Mouse (Mus musculus) CH12.LX (cell line): ENCODE measurements at regions not wholly inside any gene's neighbourhood (a gene's known extent, or its start where the extent isn't known, plus 50 kb on each side); places are given as distances from the start of the nearest gene placed in this dataset.
A peak's percentile ranks its signal among the peaks of the same experiment; 100 is the strongest.

ENCODE experiments used
- DNase-seq: peaks from one replicate; pipeline ENCODE4 v3.0.0-alpha.2; 2013; ENCODE audit errors: extremely low read depth
- H3K27ac ChIP-seq: 2 replicates; pipeline ENCODE4 v1.5.1; 2012; ENCODE audit warnings: low read depth, mild to moderate bottlenecking, control low read depth, moderate library complexity; ENCODE audit not compliant: insufficient read depth
- H3K27me3 ChIP-seq: replicated peaks from 2 replicates; pipeline ENCODE3; 2012; ENCODE audit warnings: inconsistent platforms
- H3K36me3 ChIP-seq, 2 experiments: replicated peaks in 1 of 2; 2 replicates each; pipeline versions ENCODE3 to v1.6.1; 2012; ENCODE audit warnings: inconsistent platforms in 1 of 2, low read length in 1 of 2, mild to moderate bottlenecking in 1 of 2, mixed read lengths in 1 of 2, moderate library complexity in 1 of 2; ENCODE audit not compliant: control insufficient read depth in 1 of 2, insufficient read depth in 1 of 2
- H3K4me1 ChIP-seq, 2 experiments: 2 replicates each; pipeline ENCODE4 v1.6.1; 2012; ENCODE audit warnings: inconsistent platforms in 1 of 2, moderate library complexity in 1 of 2; ENCODE audit not compliant: insufficient read depth in 2 of 2, control insufficient read depth in 1 of 2
- H3K4me2 ChIP-seq: 2 replicates; pipeline ENCODE4 v1.6.1; 2012; ENCODE audit warnings: low read depth, mild to moderate bottlenecking, control low read depth; ENCODE audit not compliant: poor library complexity, insufficient read depth, severe bottlenecking
- H3K4me3 ChIP-seq, 3 experiments: fragments of 150-350 bp in 1 of 3; sonication (generic) in 1 of 3; replicated peaks in 1 of 3; 2 replicates each; pipeline versions ENCODE3 to v1.5.1; 2011 to 2012; ENCODE audit warnings: low read depth in 2 of 3, low read length in 2 of 3, mild to moderate bottlenecking in 2 of 3, moderate library complexity in 2 of 3, control low read depth in 1 of 3, improper control_type of control experiment in 1 of 3, inconsistent platforms in 1 of 3, mixed read lengths in 1 of 3; ENCODE audit not compliant: poor library complexity in 1 of 3
- H3K79me2 ChIP-seq: replicated peaks from 2 replicates; pipeline ENCODE4 v1.6.1; 2012; ENCODE audit warnings: mild to moderate bottlenecking, moderate library complexity; ENCODE audit not compliant: control insufficient read depth, poor library complexity, insufficient read depth, severe bottlenecking; ENCODE audit errors: extremely low read depth
- H3K9ac ChIP-seq: 2 replicates; pipeline ENCODE4 v1.6.1; 2012; ENCODE audit warnings: low read depth, mild to moderate bottlenecking, control low read depth, moderate library complexity; ENCODE audit not compliant: insufficient read depth
- H3K9me3 ChIP-seq: replicated peaks from 2 replicates; pipeline ENCODE3; 2012; ENCODE audit warnings: low read length, inconsistent platforms, mixed read lengths
- BHLHE40 ChIP-seq: IDR thresholded peaks from 2 replicates; pipeline ENCODE4 v1.6.1; 2011; ENCODE audit warnings: mild to moderate bottlenecking, low read depth, low read length, improper control_type of control experiment
- CHD1 ChIP-seq: IDR thresholded peaks from 2 replicates; pipeline ENCODE4 v1.6.1; 2012; ENCODE audit warnings: low read depth, low read length, improper control_type of control experiment, inconsistent platforms
- CHD2 ChIP-seq: IDR thresholded peaks from 2 replicates; pipeline ENCODE4 v1.6.1; 2011; ENCODE audit warnings: low read length, improper control_type of control experiment
- CTCF ChIP-seq, 2 experiments: IDR thresholded peaks in 1 of 2; conservative IDR thresholded peaks in 1 of 2; 2 replicates each; pipeline ENCODE4 v1.5.1; 2011 to 2012; ENCODE audit warnings: low read depth in 2 of 2, low read length in 2 of 2, improper control_type of control experiment in 1 of 2, inconsistent platforms in 1 of 2, mild to moderate bottlenecking in 1 of 2, moderate library complexity in 1 of 2
- E2F4 ChIP-seq: IDR thresholded peaks from 2 replicates; pipeline ENCODE4 v1.6.1; 2011; ENCODE audit warnings: low read depth, low read length, improper control_type of control experiment; ENCODE audit not compliant: insufficient replicate concordance
- ETS1 ChIP-seq: conservative IDR thresholded peaks from 2 replicates; pipeline ENCODE4 v1.6.1; 2012; ENCODE audit warnings: low read depth, mild to moderate bottlenecking, inconsistent platforms, low read length, improper control_type of control experiment, moderate library complexity
- GABPA ChIP-seq: IDR thresholded peaks from 2 replicates; pipeline ENCODE4 v1.6.1; 2012; ENCODE audit warnings: low read depth, low read length, improper control_type of control experiment, inconsistent platforms; ENCODE audit not compliant: insufficient replicate concordance
- IRF4 ChIP-seq: IDR thresholded peaks from 2 replicates; pipeline ENCODE4 v1.6.1; 2014; ENCODE audit warnings: low read depth, mild to moderate bottlenecking, inconsistent platforms, low read length, improper control_type of control experiment
- JUND ChIP-seq: conservative IDR thresholded peaks from 2 replicates; pipeline ENCODE4 v1.6.1; 2011; ENCODE audit warnings: low read depth, low read length, improper control_type of control experiment
- KAT2A ChIP-seq: IDR thresholded peaks from 2 replicates; pipeline ENCODE4 v1.6.1; 2012; ENCODE audit warnings: low read length, improper control_type of control experiment, inconsistent platforms; ENCODE audit not compliant: insufficient replicate concordance
- MAFK ChIP-seq: IDR thresholded peaks from 2 replicates; pipeline ENCODE4 v1.6.1; 2011; ENCODE audit warnings: low read length, improper control_type of control experiment; ENCODE audit not compliant: insufficient replicate concordance
- MAX ChIP-seq: IDR thresholded peaks from 2 replicates; pipeline ENCODE4 v1.6.1; 2011; ENCODE audit warnings: low read length, improper control_type of control experiment
- MEF2A ChIP-seq: IDR thresholded peaks from 2 replicates; pipeline ENCODE4 v1.6.1; 2014; ENCODE audit warnings: low read depth, mild to moderate bottlenecking, inconsistent platforms, low read length, improper control_type of control experiment, borderline replicate concordance
- MXI1 ChIP-seq: IDR thresholded peaks from 2 replicates; pipeline ENCODE4 v1.6.1; 2011; ENCODE audit warnings: mild to moderate bottlenecking, low read depth, low read length, improper control_type of control experiment
- MYC ChIP-seq: IDR thresholded peaks from 2 replicates; pipeline ENCODE4 v1.6.1; 2011; ENCODE audit warnings: low read depth, mild to moderate bottlenecking, improper control_type of control experiment, low read length
- NELFE ChIP-seq: IDR thresholded peaks from 2 replicates; pipeline ENCODE4 v1.6.1; 2011; ENCODE audit warnings: low read depth, low read length, improper control_type of control experiment
- PAX5 ChIP-seq: IDR thresholded peaks from 2 replicates; pipeline ENCODE4 v1.6.1; 2012; ENCODE audit warnings: low read length, inconsistent platforms, mixed read lengths
- POLR2A ChIP-seq: IDR thresholded peaks from 2 replicates; pipeline ENCODE4 v1.6.1; 2011; ENCODE audit warnings: low read depth, mild to moderate bottlenecking, improper control_type of control experiment, low read length
- RAD21 ChIP-seq: IDR thresholded peaks from 2 replicates; pipeline ENCODE4 v1.6.1; 2011; ENCODE audit warnings: low read depth, mild to moderate bottlenecking, low read length, improper control_type of control experiment, moderate library complexity
- RCOR1 ChIP-seq: conservative IDR thresholded peaks from 2 replicates; pipeline ENCODE4 v1.6.1; 2012; ENCODE audit warnings: low read depth, mild to moderate bottlenecking, inconsistent platforms, low read length, improper control_type of control experiment
- SIN3A ChIP-seq: IDR thresholded peaks from 2 replicates; pipeline ENCODE4 v1.6.1; 2012; ENCODE audit warnings: low read length, improper control_type of control experiment, inconsistent platforms
- TBP ChIP-seq: conservative IDR thresholded peaks from 2 replicates; pipeline ENCODE4 v1.6.1; 2011; ENCODE audit warnings: low read depth, low read length, improper control_type of control experiment
- TCF12 ChIP-seq: IDR thresholded peaks from 2 replicates; pipeline ENCODE4 v1.6.1; 2014; ENCODE audit warnings: low read depth, mild to moderate bottlenecking, inconsistent platforms, low read length, improper control_type of control experiment
- USF2 ChIP-seq: conservative IDR thresholded peaks from 2 replicates; pipeline ENCODE4 v1.6.1; 2011; ENCODE audit warnings: low read depth, low read length, improper control_type of control experiment
- ZC3H11A ChIP-seq: IDR thresholded peaks from 2 replicates; pipeline ENCODE4 v1.6.1; 2012; ENCODE audit warnings: low read depth, mild to moderate bottlenecking, inconsistent platforms, low read length, improper control_type of control experiment
- ZMIZ1 ChIP-seq: IDR thresholded peaks from 2 replicates; pipeline ENCODE4 v1.6.1; 2012; ENCODE audit warnings: low read depth, mild to moderate bottlenecking, inconsistent platforms, low read length, improper control_type of control experiment
- ZNF384 ChIP-seq: IDR thresholded peaks from 2 replicates; pipeline ENCODE4 v1.6.1; 2012; ENCODE audit warnings: low read depth, low read length, improper control_type of control experiment, inconsistent platforms
- dilution Hi-C: fragments of 300-500 bp; cut with MboI; formaldehyde crosslinking; loops from 2 replicates; pipeline ENCODE4 v1.14.3; 2020; ENCODE audit warnings: low sequenced_read_pairs; ENCODE audit not compliant: extremely low pct_unique_long_range_greater_than_20kb, extremely low pct_ligation_motif_present
- in situ Hi-C: fragments of 300-500 bp; cut with MboI; formaldehyde crosslinking; loops from 3 replicates; pipeline ENCODE4 v1.14.3; 2019; ENCODE audit warnings: low sequenced_read_pairs, low pct_ligation_motif_present, low pct_unique_long_range_greater_than_20kb, mixed read lengths

DNA sequence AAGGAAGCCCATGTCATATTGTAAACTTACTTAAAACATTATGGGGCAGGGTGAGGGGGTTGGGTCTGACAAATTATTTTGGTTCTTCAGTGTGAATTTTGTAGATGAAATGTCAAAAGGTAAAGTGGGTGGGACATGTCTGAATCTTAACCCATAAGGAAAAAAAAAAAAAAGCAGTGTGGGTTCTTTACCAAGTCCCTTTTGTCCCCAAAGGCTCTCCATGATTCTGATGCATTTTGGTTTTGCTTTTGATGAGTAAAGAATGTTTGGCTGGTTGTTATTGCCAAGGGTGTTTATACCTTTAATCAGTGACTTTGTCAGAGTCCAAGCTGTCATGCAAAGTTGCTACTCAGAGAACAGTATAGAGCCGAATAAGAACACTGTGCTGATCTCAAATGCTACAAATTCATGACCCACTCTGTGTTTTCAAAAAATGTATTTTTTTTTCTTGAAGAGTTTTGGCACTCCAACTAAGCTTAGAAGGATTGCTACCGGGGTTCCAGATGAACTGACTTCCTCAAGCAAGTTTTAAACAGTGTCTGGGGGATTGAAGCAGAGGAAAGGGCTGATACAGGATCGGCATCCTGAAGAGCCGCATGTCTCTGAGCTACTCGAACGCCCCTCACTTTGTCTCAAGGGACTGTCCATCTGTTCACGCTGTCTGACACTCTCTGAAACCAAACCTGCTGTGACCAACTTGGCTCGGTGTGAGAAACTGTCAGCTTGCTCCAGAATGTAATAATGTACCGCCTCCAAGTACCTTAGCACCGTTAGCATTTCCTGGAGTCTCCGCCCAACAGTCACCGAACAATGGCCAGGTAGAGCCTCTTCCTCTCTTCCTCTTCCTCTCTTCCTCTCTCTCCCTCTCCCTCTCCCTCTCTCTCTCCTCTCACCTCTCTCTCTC, 619.8 kb upstream of the Gm10131 start (continued):
- TF ChIP-seq ZC3H11A (no peak), TBP (peak; percentile 86), PAX5 (no peak), ZNF384 (peak; percentile 72), POLR2A (peak; percentile 37; the same call in 1 of the 2 replicates), JUND (peak; percentile 41; the same call in 1 of the 2 replicates)

DNA sequence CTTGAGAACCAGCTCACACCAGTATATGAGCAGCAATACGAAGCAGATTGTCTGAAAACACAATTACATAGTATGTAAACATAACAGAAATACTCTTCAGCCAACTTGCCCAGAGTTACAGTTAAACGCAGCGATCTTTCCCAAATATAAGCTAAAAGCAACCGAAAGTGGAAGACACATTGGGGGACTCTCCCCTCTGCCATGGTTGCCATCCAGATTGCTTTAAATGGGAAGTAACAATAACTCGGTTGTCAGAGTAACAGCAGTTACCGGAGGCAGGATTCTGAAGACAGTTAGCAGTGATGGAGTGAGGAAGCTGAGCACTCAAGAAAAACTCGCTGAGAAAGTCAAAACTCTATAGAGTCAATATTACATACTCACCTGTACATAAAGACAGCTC, 618.0 kb upstream of the Gm10131 start:
- no peaks in the 10 kb centered on the region for H3K36me3 ChIP-seq
- H3K9me3 ChIP-seq = no peaks in the 10 kb centered on the region
- H3K9ac ChIP-seq = 0 out of 2 replicates have a peak overlapping the region, but pooled peaks have one; percentile 9
- dilution Hi-C loops = no loop called here
- in situ Hi-C loops = loop anchor here (5.0 kb wide), 2 partner anchors 83 to 247 kb away; no protein-coding TSS in a partner anchor
- peaks cover 28 to 86% of the 10 kb centered on the region in 2 experiments for H3K4me1 ChIP-seq
- peak overlapping the region; percentile 85 for H3K4me2 ChIP-seq
- DNase-seq = no peak
- H3K79me2 ChIP-seq = no peaks in the 10 kb centered on the region
- TF ChIP-seq RCOR1 (0 out of 2 replicates have a peak, but pooled peaks have one; percentile 35), BHLHE40 (0 out of 2 replicates have a peak, but pooled peaks have one; percentile 28), ETS1 (peak; percentile 57), MAFK (no peak), JUND (no peak), MXI1 (no peak), IRF4 (peak; percentile 66), TBP (no peak), NELFE (no peak), MEF2A (peak; percentile 21; the same call in 1 of the 2 replicates), TCF12 (0 out of 2 replicates have a peak, but pooled peaks have one; percentile 10)
- TF ChIP-seq, all 38 proteins: peak for 6
- no peaks in the 10 kb centered on the region for H3K27me3 ChIP-seq
- no peak overlapping the region for H3K4me3 ChIP-seq
- H3K27ac ChIP-seq = peak overlapping the region; percentile 8; the same call in 1 of the 2 replicates

DNA sequence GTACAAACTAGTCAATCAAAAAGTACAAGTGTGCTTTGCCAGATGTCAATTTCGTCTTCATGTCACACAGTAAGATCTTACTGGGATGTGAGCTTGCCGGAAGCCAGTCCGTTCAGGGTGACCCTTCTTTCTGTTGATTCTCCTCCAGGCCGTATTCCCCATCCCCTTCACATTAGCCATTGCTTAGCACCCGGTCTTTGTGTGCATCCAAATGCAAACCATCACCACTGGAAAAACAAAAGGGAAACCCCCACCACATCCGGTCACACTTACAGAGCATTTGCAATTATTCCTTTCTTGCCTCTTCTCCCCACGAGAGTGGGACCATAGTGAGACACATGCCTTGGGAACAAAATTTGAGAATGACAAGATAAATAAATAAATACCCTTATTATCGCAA, 616.2 kb upstream of the Gm10131 start:
- in situ Hi-C loops = loop anchor here (5.0 kb wide), 2 partner anchors 85 to 245 kb away; no protein-coding TSS in a partner anchor
- dilution Hi-C loops = no loop called here
- TF ChIP-seq IRF4 (peak; percentile 59; the same call in 1 of the 2 replicates), RCOR1 (no peak), MAX (no peak), ZC3H11A (no peak), BHLHE40 (peak; percentile 90), MXI1 (no peak), ETS1 (peak; percentile 67), SIN3A (no peak), POLR2A (no peak), GABPA (no peak), PAX5 (no peak), TBP (no peak), RAD21 (no peak), CTCF (conservative IDR thresholded peaks at IDR 0.05 in 1 of 2, IDR thresholded peaks at IDR 0.05 in 1 of 2; ENCODE audit: low read depth in 2 of 2, low read length in 2 of 2) (no peak), CHD1 (no peak), MYC (no peak), E2F4 (no peak), TCF12 (0 out of 2 replicates have a peak, but pooled peaks have one; percentile 16), USF2 (no peak), CHD2 (no peak), NELFE (no peak), ZMIZ1 (no peak), KAT2A (no peak)

More for the DNA sequence above, 616.2 kb upstream of the Gm10131 start:
- no peaks in the 10 kb centered on the region for H3K27me3 ChIP-seq
- DNase-seq = no peak
- no peaks in the 10 kb centered on the region for H3K36me3 ChIP-seq
- H3K9ac ChIP-seq = no peak overlapping the region
- no peak overlapping the region for H3K4me2 ChIP-seq
- peaks cover 24 to 71% of the 10 kb centered on the region in 2 experiments for H3K4me1 ChIP-seq
- H3K9me3 ChIP-seq = no peaks in the 10 kb centered on the region
- H3K4me3 ChIP-seq = no peak overlapping the region
- no peak overlapping the region for H3K27ac ChIP-seq
- no peaks in the 10 kb centered on the region for H3K79me2 ChIP-seq
